ENCODE assay signal across 8 mouse cellular contexts in the genomic region with DNA sequence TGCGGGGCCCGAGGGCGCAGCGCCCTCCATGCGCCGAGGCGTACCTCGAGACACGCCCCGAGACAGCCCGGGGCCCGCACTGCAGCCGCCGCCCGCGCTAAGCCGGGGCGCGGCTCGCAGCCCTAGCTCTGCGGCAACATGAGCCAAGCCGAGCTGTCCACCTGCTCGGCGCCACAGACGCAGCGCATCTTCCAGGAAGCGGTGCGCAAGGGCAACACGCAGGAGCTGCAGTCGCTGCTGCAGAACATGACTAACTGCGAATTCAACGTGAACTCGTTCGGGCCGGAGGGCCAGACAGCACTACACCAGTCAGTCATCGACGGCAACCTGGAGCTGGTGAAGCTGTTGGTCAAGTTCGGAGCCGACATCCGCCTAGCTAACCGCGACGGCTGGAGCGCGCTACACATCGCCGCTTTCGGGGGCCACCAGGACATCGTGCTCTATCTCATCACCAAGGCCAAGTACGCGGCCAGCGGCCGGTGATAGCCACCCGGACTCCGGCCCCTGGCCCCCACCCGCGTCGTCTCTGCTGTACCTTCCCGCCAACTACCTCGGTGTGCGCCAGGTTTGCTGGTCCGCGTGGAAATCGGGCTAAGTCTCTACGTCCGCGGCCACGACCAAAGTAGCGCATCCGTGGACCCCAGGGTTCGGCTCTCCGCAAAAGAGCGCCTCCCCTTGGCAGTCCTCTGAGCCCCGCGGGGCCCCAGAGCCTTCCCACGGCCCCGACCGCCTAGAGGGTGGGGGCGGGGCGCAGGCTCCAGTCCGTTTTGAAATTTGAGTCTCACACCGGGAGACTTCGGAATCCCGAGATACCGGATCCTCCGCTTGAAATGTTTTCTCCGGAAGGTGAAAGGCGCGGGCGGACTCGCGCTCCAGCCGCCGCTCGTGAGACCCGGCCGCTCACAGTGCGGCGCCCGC. TPM values are rescaled to one million over a fixed set of nuclear protein-coding genes. Genes with fewer than 3 reads are reported as not detected.
A peak's percentile ranks its signal among the peaks of the same experiment; 100 is the strongest.
DNase-seq lines count a peak whose midpoint lies in the region; ATAC-seq and TF ChIP-seq lines count a peak whose summit lies in the region.

No protein-coding gene starts in this region.

- H3K4me2 ChIP-seq in hindbrain, postnatal 0 days (ENCODE audit: low read depth, low read length): peak overlapping the region; percentile 69
- peak overlapping the region; percentile 89 for H3K4me2 ChIP-seq in neural tube, embryonic 15.5 days

- intact Hi-C loops in heart, adult 2 months (cut with DNase I): loop anchor here (1.0 to 5.0 kb wide), 2 partner anchors 15 to 39 kb away; a partner anchor contains a TSS
- intact Hi-C loops in heart, postnatal 25 days (cut with DNase I): loop anchor here (5.0 to 10.0 kb wide), 2 partner anchors 39 to 216 kb away; a partner anchor contains a TSS

- TF ChIP-seq CTCF in heart, adult 2 months (IDR thresholded peaks at IDR 0.05): peak; percentile 42
- no peak for TF ChIP-seq CTCF in hindbrain, postnatal 0 days (IDR thresholded peaks at IDR 0.05; ENCODE audit: low read depth)
- TF ChIP-seq CTCF in lung, adult 2 months (IDR thresholded peaks at IDR 0.05; ENCODE audit: insufficient read depth, low read length): no peak

- DNase-seq in heart, adult 2 months: peak; percentile 64 to 71
- no peak for DNase-seq in heart, postnatal 25 days (ENCODE audit: low spot score)
- peak; percentile 82 for DNase-seq in R1 (ENCODE audit: low read depth, low spot score)
- peak; percentile 63 for DNase-seq in hindbrain, postnatal 0 days (ENCODE audit: low spot score)
- peak; percentile 70 for DNase-seq in lung, adult 2 months
- no peak for DNase-seq in urinary bladder, adult 2 months (ENCODE audit: low spot score)

- peak overlapping the region; percentile 89 for H3K27ac ChIP-seq in heart, adult 2 months
- H3K27ac ChIP-seq in hindbrain, postnatal 0 days: peak overlapping the region; percentile 83
- peak overlapping the region; percentile 81 for H3K27ac ChIP-seq in neural tube, embryonic 15.5 days (replicated peaks)

- H3K4me1 ChIP-seq in heart, adult 2 months (ENCODE audit: control insufficient read depth, insufficient read depth, low read length): peaks cover 23% of the 10 kb centered on the region
- H3K4me1 ChIP-seq in hindbrain, postnatal 0 days (ENCODE audit: insufficient read depth, low read length): peaks cover 23% of the 10 kb centered on the region
- peaks cover 18% of the 10 kb centered on the region for H3K4me1 ChIP-seq in lung, adult 2 months (ENCODE audit: control insufficient read depth, insufficient read depth, low read length)
- H3K4me1 ChIP-seq in neural tube, embryonic 15.5 days: peaks cover 87% of the 10 kb centered on the region

- H3K79me2 ChIP-seq in heart, adult 2 months (replicated peaks; ENCODE audit: control insufficient read depth, insufficient read depth, low read length): no peaks in the 10 kb centered on the region

- peak overlapping the region; percentile 61 for H3K4me3 ChIP-seq in heart, adult 2 months
- peak overlapping the region; percentile 72 for H3K4me3 ChIP-seq in hindbrain, postnatal 0 days (ENCODE audit: low read length)
- H3K4me3 ChIP-seq in lung, adult 2 months (replicated peaks; ENCODE audit: extremely low read depth, low read depth, low read length): peak overlapping the region; percentile 67
- H3K4me3 ChIP-seq in neural tube, embryonic 15.5 days (replicated peaks): peak overlapping the region; percentile 62

- no peaks in the 10 kb centered on the region for H3K36me3 ChIP-seq in heart, adult 2 months (ENCODE audit: control insufficient read depth, insufficient read depth, low read length)
- H3K36me3 ChIP-seq in hindbrain, postnatal 0 days (ENCODE audit: insufficient read depth, low read length): no peaks in the 10 kb centered on the region
- H3K36me3 ChIP-seq in neural tube, embryonic 15.5 days: no peaks in the 10 kb centered on the region

- under 1% methylated on average over 100 of the region's 100 CpGs for WGBS in heart, adult 2 months
- WGBS in hindbrain, postnatal 0 days: under 1% methylated on average over 98 of the region's 100 CpGs
- WGBS in lung, adult 2 months: under 1% methylated on average over 100 of the region's 100 CpGs
- under 1% methylated on average over 100 of the region's 100 CpGs for WGBS in neural tube, embryonic 15.5 days

- ATAC-seq in erythroblast, adult 5-6 weeks (replicated peaks; ENCODE audit: low FRiP score, poor library complexity, severe bottlenecking): peak; percentile 67
- ATAC-seq in hindbrain, postnatal 0 days: peak; percentile 30
- peak; percentile 42 for ATAC-seq in neural tube, embryonic 15.5 days (ENCODE audit: low FRiP score)

- no peaks in the 10 kb centered on the region for H3K27me3 ChIP-seq in heart, adult 2 months (ENCODE audit: control insufficient read depth, insufficient read depth, low read length)
- no peaks in the 10 kb centered on the region for H3K27me3 ChIP-seq in hindbrain, postnatal 0 days (ENCODE audit: insufficient read depth, low read length)
- H3K27me3 ChIP-seq in neural tube, embryonic 15.5 days (replicated peaks): no peaks in the 10 kb centered on the region; the same call in 1 of the 2 replicates

- no peak for TF ChIP-seq EP300 in heart, adult 2 months (IDR thresholded peaks at IDR 0.05; ENCODE audit: insufficient read depth, low read depth, low read length)

- TF ChIP-seq POLR2A in heart, adult 2 months (IDR thresholded peaks at IDR 0.05; ENCODE audit: insufficient read depth, low read depth, low read length): no peak
- peak; percentile 59; the same call in 1 of the 2 replicates for TF ChIP-seq POLR2A in lung, adult 2 months (IDR thresholded peaks at IDR 0.05; ENCODE audit: borderline replicate concordance, extremely low read depth, low read depth, low read length)

- H3K9me3 ChIP-seq in hindbrain, postnatal 0 days (ENCODE audit: low read length): no peaks in the 10 kb centered on the region
- no peaks in the 10 kb centered on the region for H3K9me3 ChIP-seq in neural tube, embryonic 15.5 days (replicated peaks)

- H3K9ac ChIP-seq in heart, adult 2 months (ENCODE audit: low read depth, low read length): peak overlapping the region; percentile 50
- peak overlapping the region; percentile 65 for H3K9ac ChIP-seq in hindbrain, postnatal 0 days (replicated peaks; ENCODE audit: low read length)
- H3K9ac ChIP-seq in neural tube, embryonic 15.5 days (replicated peaks): peak overlapping the region; percentile 57

RNA-seq across cellular contexts. Expression of a gene that starts 0.7 kb away (rescaled TPM):
- total RNA-seq in heart, adult 2 months (2021): 1 to 10 TPM; 6.2 to 7.4 TPM
- polyA plus RNA-seq in heart, adult 2 months (2012; rRNA removed): 10.2 and 11.2 TPM in 2 replicates
- total RNA-seq in heart, postnatal 25 days (2021): 10 to 100 TPM in 1 of 2 experiments, 1 to 10 TPM in 1; 7.2 to 11.5 TPM
- not detected in 2 replicates for total RNA-seq in erythroblast, adult 5-6 weeks (2015; ENCODE audit: low replicate concordance)
- 0.51 TPM in 1 of 2 replicates, not detected in the other for total RNA-seq in erythroblast, adult 5-6 weeks (2017; ENCODE audit: low replicate concordance)
- total RNA-seq in hindbrain, postnatal 0 days (2014; rRNA removed): 50.8 and 58.0 TPM in 2 replicates
- 14.2 and 14.7 TPM in 2 replicates for polyA plus RNA-seq in hindbrain, postnatal 0 days (2015; fragmentation: Nextera tagmentation; extraction: Ambion mirVana)
- 46.0 and 69.2 TPM in 2 replicates for polyA plus RNA-seq in lung, adult 2 months (2012; rRNA removed)
- 15.0 and 16.8 TPM in 2 replicates for polyA plus RNA-seq in neural tube, embryonic 15.5 days (2015; fragmentation: Nextera tagmentation; extraction: Ambion mirVana)
- 50.1 and 60.0 TPM in 2 replicates for polyA plus RNA-seq in urinary bladder, adult 2 months (2012; rRNA removed)

RNA-seq across cellular contexts. Expression of a gene that starts 15.5 kb away (rescaled TPM):
- total RNA-seq in heart, adult 2 months (2021): 1 to 10 TPM; 4.3 to 4.9 TPM
- 6.8 and 9.4 TPM in 2 replicates for polyA plus RNA-seq in heart, adult 2 months (2012; rRNA removed)
- 1 to 10 TPM; 4.1 to 4.2 TPM for total RNA-seq in heart, postnatal 25 days (2021)
- total RNA-seq in erythroblast, adult 5-6 weeks (2015; ENCODE audit: low replicate concordance): 3.1 and 5.0 TPM in 2 replicates
- 6.7 and 7.4 TPM in 2 replicates for total RNA-seq in erythroblast, adult 5-6 weeks (2017; ENCODE audit: low replicate concordance)
- total RNA-seq in hindbrain, postnatal 0 days (2014; rRNA removed): 4.0 and 4.7 TPM in 2 replicates
- 1.2 and 1.9 TPM in 2 replicates for polyA plus RNA-seq in hindbrain, postnatal 0 days (2015; fragmentation: Nextera tagmentation; extraction: Ambion mirVana)
- polyA plus RNA-seq in lung, adult 2 months (2012; rRNA removed): 52.8 and 54.9 TPM in 2 replicates
- polyA plus RNA-seq in neural tube, embryonic 15.5 days (2015; fragmentation: Nextera tagmentation; extraction: Ambion mirVana): 1.6 and 5.9 TPM in 2 replicates
- polyA plus RNA-seq in urinary bladder, adult 2 months (2012; rRNA removed): 22.6 and 25.3 TPM in 2 replicates

RNA-seq across cellular contexts. Expression of a gene that starts 30.1 kb away (rescaled TPM):
- total RNA-seq in heart, adult 2 months (2021): 10 to 100 TPM; 37.4 TPM
- polyA plus RNA-seq in heart, adult 2 months (2012; rRNA removed): 47.0 and 86.7 TPM in 2 replicates
- 10 to 100 TPM; 36.1 to 40.6 TPM for total RNA-seq in heart, postnatal 25 days (2021)
- 0.77 and 6.1 TPM in 2 replicates for total RNA-seq in erythroblast, adult 5-6 weeks (2015; ENCODE audit: low replicate concordance)
- 19.5 and 25.7 TPM in 2 replicates for total RNA-seq in erythroblast, adult 5-6 weeks (2017; ENCODE audit: low replicate concordance)
- total RNA-seq in hindbrain, postnatal 0 days (2014; rRNA removed): 90.3 and 117 TPM in 2 replicates
- 82.0 and 82.8 TPM in 2 replicates for polyA plus RNA-seq in hindbrain, postnatal 0 days (2015; fragmentation: Nextera tagmentation; extraction: Ambion mirVana)
- 58.0 and 94.5 TPM in 2 replicates for polyA plus RNA-seq in lung, adult 2 months (2012; rRNA removed)
- 101 and 105 TPM in 2 replicates for polyA plus RNA-seq in neural tube, embryonic 15.5 days (2015; fragmentation: Nextera tagmentation; extraction: Ambion mirVana)
- polyA plus RNA-seq in urinary bladder, adult 2 months (2012; rRNA removed): 55.4 and 60.6 TPM in 2 replicates

RNA-seq across cellular contexts. Expression of a gene that starts 33.2 kb away (rescaled TPM):
- not detected for total RNA-seq in heart, adult 2 months (2021)
- 0.20 TPM in 1 of 2 replicates, not detected in the other for polyA plus RNA-seq in heart, adult 2 months (2012; rRNA removed)
- total RNA-seq in heart, postnatal 25 days (2021): not detected
- not detected in 2 replicates for total RNA-seq in erythroblast, adult 5-6 weeks (2015; ENCODE audit: low replicate concordance)
- total RNA-seq in erythroblast, adult 5-6 weeks (2017; ENCODE audit: low replicate concordance): 0.34 TPM in 1 of 2 replicates, not detected in the other
- not detected in 2 replicates for total RNA-seq in hindbrain, postnatal 0 days (2014; rRNA removed)
- polyA plus RNA-seq in hindbrain, postnatal 0 days (2015; fragmentation: Nextera tagmentation; extraction: Ambion mirVana): not detected in 2 replicates
- not detected in 2 replicates for polyA plus RNA-seq in lung, adult 2 months (2012; rRNA removed)
- not detected in 2 replicates for polyA plus RNA-seq in neural tube, embryonic 15.5 days (2015; fragmentation: Nextera tagmentation; extraction: Ambion mirVana)
- polyA plus RNA-seq in urinary bladder, adult 2 months (2012; rRNA removed): not detected in 2 replicates

RNA-seq across cellular contexts. Expression of a gene that starts 37.3 kb away (rescaled TPM):
- total RNA-seq in heart, adult 2 months (2021): not detected
- polyA plus RNA-seq in heart, adult 2 months (2012; rRNA removed): 0.21 TPM in 1 of 2 replicates, not detected in the other
- not detected for total RNA-seq in heart, postnatal 25 days (2021)
- total RNA-seq in erythroblast, adult 5-6 weeks (2015; ENCODE audit: low replicate concordance): not detected in 2 replicates
- total RNA-seq in erythroblast, adult 5-6 weeks (2017; ENCODE audit: low replicate concordance): not detected in 2 replicates
- total RNA-seq in hindbrain, postnatal 0 days (2014; rRNA removed): not detected in 2 replicates
- polyA plus RNA-seq in hindbrain, postnatal 0 days (2015; fragmentation: Nextera tagmentation; extraction: Ambion mirVana): 0.42 TPM in 1 of 2 replicates, not detected in the other
- 0.17 TPM in 1 of 2 replicates, not detected in the other for polyA plus RNA-seq in lung, adult 2 months (2012; rRNA removed)
- polyA plus RNA-seq in neural tube, embryonic 15.5 days (2015; fragmentation: Nextera tagmentation; extraction: Ambion mirVana): not detected in 2 replicates
- polyA plus RNA-seq in urinary bladder, adult 2 months (2012; rRNA removed): 0.08 and 0.10 TPM in 2 replicates

Comparison
In these comparisons a context has a peak if more than half of its experiments do, and no peak if none do; other contexts are left out.
1. DNase-seq: peak in heart, adult 2 months (2 of 2), R1 (single experiment), hindbrain, postnatal 0 days (single experiment) and lung, adult 2 months (single experiment); none in heart, postnatal 25 days (single experiment) and urinary bladder, adult 2 months (single experiment).
2. Peak in every context shown above with its lines, with median percentiles within 50 percentile points of each other: H3K27ac ChIP-seq, H3K4me3 ChIP-seq, H3K9ac ChIP-seq and ATAC-seq.